Mouse (Mus musculus) neural tube, embryonic 14.5 days (tissue): ENCODE data around the gene Atp4b. TPM values are rescaled to one million over a fixed set of nuclear protein-coding genes. Genes with fewer than 3 reads are reported as not detected.

ENCODE experiments used
- ATAC-seq: fragments of 200-750 bp; cut with Nextera tagmentation; 2 replicates; pipeline ENCODE4 v1.8.0; 2017; ENCODE audit warnings: low read depth, mild to moderate bottlenecking, moderate TSS enrichment, moderate library complexity
- H3K27ac ChIP-seq: fragments of 300-500 bp; sonication (generic); 2 replicates; pipeline ENCODE4 v1.5.1; 2014; ENCODE audit warnings: low read depth, mild to moderate bottlenecking, control low read depth, low read length, moderate library complexity, mixed read lengths
- H3K27me3 ChIP-seq: fragments of 300-500 bp; sonication (generic); 2 replicates; pipeline ENCODE4 v1.6.1; 2014; ENCODE audit warnings: low read length; ENCODE audit not compliant: control insufficient read depth, insufficient read depth
- H3K36me3 ChIP-seq: fragments of 300-500 bp; sonication (generic); 2 replicates; pipeline ENCODE4 v1.6.1; 2014; ENCODE audit warnings: low read length, mixed read lengths; ENCODE audit not compliant: control insufficient read depth, insufficient read depth
- H3K4me1 ChIP-seq: fragments of 300-500 bp; sonication (generic); 2 replicates; pipeline ENCODE4 v1.6.1; 2014; ENCODE audit warnings: low read length; ENCODE audit not compliant: control insufficient read depth, insufficient read depth
- H3K4me2 ChIP-seq: fragments of 300-500 bp; sonication (generic); 2 replicates; pipeline ENCODE4 v1.6.1; 2014; ENCODE audit warnings: mild to moderate bottlenecking, low read depth, low read length, control low read depth
- H3K4me3 ChIP-seq: fragments of 300-500 bp; sonication (generic); 2 replicates; pipeline ENCODE4 v1.5.1; 2014; ENCODE audit warnings: low read depth, low read length, control low read depth, mixed read lengths
- H3K9ac ChIP-seq: fragments of 300-500 bp; sonication (generic); replicated peaks from 2 replicates; pipeline ENCODE4 v1.6.1; 2014; ENCODE audit warnings: low read depth, mild to moderate bottlenecking, control low read depth, low read length, mixed read lengths
- H3K9me3 ChIP-seq: fragments of 300-500 bp; sonication (generic); 2 replicates; pipeline ENCODE4 v1.6.1; 2016; ENCODE audit warnings: low read length; ENCODE audit not compliant: control insufficient read depth
- WGBS: fragments of 180-500 bp; shearing (Covaris S2); extraction: QIAGEN DNeasy Blood & Tissue Kit; methylation state at CpG from one replicate; pipeline ENCODE4 v1.1.7; 2014; 5-methylcytosine and 5-hydroxymethylcytosine counted together
- polyA plus RNA-seq: library from polyadenylated mRNA; unstranded; fragments of >200 nt; fragmentation: Nextera tagmentation; extraction: Ambion mirVana; gene quantifications from 2 replicates; pipeline ENCODE4 v1.2.1, GENCODE M21; 2014

Atp4b gene
- polyA plus RNA-seq, 1 experiment from 2014 or later, result not detected

DNA sequence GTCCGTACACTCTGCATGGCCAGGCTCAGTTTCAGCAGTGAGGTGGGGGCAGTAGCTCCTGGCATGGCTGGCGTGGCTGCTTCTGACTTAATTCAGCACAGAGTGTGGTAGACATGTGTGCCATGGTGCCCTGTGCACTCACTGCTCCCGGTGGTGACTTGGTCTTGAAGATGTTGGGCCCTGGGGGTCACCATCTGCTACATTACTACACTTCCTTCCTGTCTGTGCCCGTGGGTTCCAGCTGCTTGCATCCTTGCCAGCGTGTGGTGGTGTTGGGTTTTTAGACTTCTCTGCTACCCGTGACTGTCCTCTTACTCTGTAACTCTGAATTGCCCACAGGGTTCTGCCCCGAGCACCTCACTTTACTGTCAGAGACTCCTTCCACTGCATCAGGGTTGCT lies 36.4 kb downstream of the Atp4b start:
- WGBS, result 91% methylated on average over 7 of the region's 7 CpGs
- no peak for ATAC-seq
- H3K27me3 ChIP-seq, result no peaks in the 10 kb centered on the region
- no peaks in the 10 kb centered on the region for H3K9me3 ChIP-seq
- H3K4me3 ChIP-seq, result no peak overlapping the region
- H3K9ac ChIP-seq, result no peak overlapping the region
- no peak overlapping the region for H3K4me2 ChIP-seq
- no peaks in the 10 kb centered on the region for H3K4me1 ChIP-seq
- no peak overlapping the region for H3K27ac ChIP-seq
- peaks cover 62% of the 10 kb centered on the region for H3K36me3 ChIP-seq

- Histone ChIP-seq H3K9me3 (no peaks in the 10 kb centered on the region), H3K4me2 (no peak overlapping the region), H3K27ac (no peak overlapping the region), H3K4me3 (no peak overlapping the region), H3K4me1 (no peaks in the 10 kb centered on the region), H3K36me3 (peaks cover 46% of the 10 kb centered on the region), H3K9ac (no peak overlapping the region), H3K27me3 (no peaks in the 10 kb centered on the region)
- no peak for ATAC-seq
- 81% methylated on average over 10 of the region's 10 CpGs for WGBS
Observed at GRCm38 (mm10) chr8:13356681-13357080, 39.9 kb downstream of the Atp4b start.

- WGBS, result 89% methylated on average over 6 of the region's 6 CpGs
- no peak overlapping the region for H3K27ac ChIP-seq
- H3K36me3 ChIP-seq, result peaks cover 45% of the 10 kb centered on the region
- no peaks in the 10 kb centered on the region for H3K9me3 ChIP-seq
- ATAC-seq, result no peak
- no peak overlapping the region for H3K4me3 ChIP-seq
- H3K27me3 ChIP-seq, result no peaks in the 10 kb centered on the region
- H3K9ac ChIP-seq, result no peak overlapping the region
- H3K4me1 ChIP-seq, result no peaks in the 10 kb centered on the region
- H3K4me2 ChIP-seq, result no peak overlapping the region
Observed at GRCm38 (mm10) chr8:13356221-13356620, 40.4 kb downstream of the Atp4b start.

GRCm38 (mm10) chr8:13353883-13354282 lies 42.7 kb downstream of the Atp4b start:
- WGBS, result 87% methylated on average over 4 of the region's 4 CpGs
- Histone ChIP-seq H3K4me3 (no peak overlapping the region), H3K27ac (no peak overlapping the region), H3K9ac (no peak overlapping the region), H3K4me2 (no peak overlapping the region), H3K9me3 (no peaks in the 10 kb centered on the region), H3K36me3 (peaks cover 48% of the 10 kb centered on the region), H3K27me3 (no peaks in the 10 kb centered on the region), H3K4me1 (no peaks in the 10 kb centered on the region)
- ATAC-seq, result no peak

DNA sequence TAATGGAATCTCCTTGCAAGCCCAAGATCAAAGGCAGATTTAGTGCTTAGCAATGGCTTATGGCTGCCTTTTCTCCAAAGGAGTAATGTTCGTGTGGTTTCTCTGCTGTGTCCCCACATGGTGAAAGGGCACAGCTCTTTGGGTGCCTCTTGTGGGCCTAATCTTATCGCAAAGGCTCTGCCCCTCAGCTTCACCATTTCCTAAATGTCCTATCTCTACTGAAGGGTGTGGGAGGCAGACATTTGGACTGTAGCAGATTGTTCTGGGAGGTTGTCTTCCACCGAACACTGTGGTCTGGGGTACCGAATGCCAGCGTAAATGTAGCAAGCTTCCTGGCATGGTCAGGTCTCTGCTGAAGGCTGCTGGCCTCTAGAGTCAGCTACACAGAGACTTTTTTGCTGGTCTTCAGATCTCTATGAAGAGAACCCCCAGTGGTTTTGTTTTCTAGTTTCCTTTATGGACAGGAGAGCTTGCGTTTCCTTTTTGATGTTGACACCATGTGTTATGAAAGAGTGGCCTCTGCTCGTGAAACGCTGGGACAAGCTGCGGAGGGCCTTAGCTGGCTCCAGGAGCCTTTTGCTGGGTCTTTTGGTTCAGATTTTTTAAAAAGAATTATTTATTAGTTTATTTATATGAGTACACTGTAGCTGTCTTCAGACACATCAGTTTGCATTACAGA lies 43.3 kb downstream of the Atp4b start:
- Histone ChIP-seq H3K9me3 (no peaks in the 10 kb centered on the region), H3K27ac (no peak overlapping the region), H3K9ac (no peak overlapping the region), H3K4me1 (no peaks in the 10 kb centered on the region), H3K4me2 (no peak overlapping the region), H3K4me3 (no peak overlapping the region), H3K27me3 (no peaks in the 10 kb centered on the region), H3K36me3 (peaks cover 46% of the 10 kb centered on the region)
- ATAC-seq, result no peak
- 85% methylated on average over 9 of the region's 9 CpGs for WGBS

- peaks cover 46% of the 10 kb centered on the region for H3K36me3 ChIP-seq
- 94% methylated on average over 8 of the region's 8 CpGs for WGBS
- no peak overlapping the region for H3K9ac ChIP-seq
- no peak overlapping the region for H3K4me3 ChIP-seq
- no peak for ATAC-seq
- H3K27me3 ChIP-seq, result no peaks in the 10 kb centered on the region
- H3K4me2 ChIP-seq, result no peak overlapping the region
- no peaks in the 10 kb centered on the region for H3K9me3 ChIP-seq
- no peaks in the 10 kb centered on the region for H3K4me1 ChIP-seq
- no peak overlapping the region for H3K27ac ChIP-seq
Observed at GRCm38 (mm10) chr8:13352601-13353000, 44.0 kb downstream of the Atp4b start.

DNA sequence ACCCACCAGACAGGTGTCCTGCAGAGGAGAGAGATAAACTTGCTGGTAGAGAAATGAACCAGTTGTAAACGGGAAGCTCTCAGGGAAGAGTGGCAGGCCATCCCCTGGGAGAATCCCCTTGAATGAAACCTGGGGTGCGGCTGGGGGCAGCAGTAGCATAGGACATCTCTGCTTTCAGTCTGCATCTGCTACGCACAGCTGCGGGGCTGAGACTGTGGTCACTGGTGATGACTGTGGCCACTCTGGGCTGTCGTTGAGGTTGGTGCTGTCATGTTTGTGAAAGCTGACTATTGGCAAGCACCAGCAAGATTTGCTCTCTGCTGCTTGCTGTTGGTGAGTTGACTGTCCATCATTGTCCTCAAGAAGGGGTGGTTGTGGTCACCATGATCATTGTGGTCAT lies 45.0 kb downstream of the Atp4b start:
- H3K9me3 ChIP-seq, result no peaks in the 10 kb centered on the region
- H3K27ac ChIP-seq, result no peak overlapping the region
- no peak overlapping the region for H3K4me2 ChIP-seq
- H3K9ac ChIP-seq, result no peak overlapping the region
- 85% methylated on average over 5 of the region's 5 CpGs for WGBS
- H3K4me1 ChIP-seq, result no peaks in the 10 kb centered on the region
- H3K36me3 ChIP-seq, result peaks cover 42% of the 10 kb centered on the region
- no peak for ATAC-seq
- H3K27me3 ChIP-seq, result no peaks in the 10 kb centered on the region
- no peak overlapping the region for H3K4me3 ChIP-seq

DNA sequence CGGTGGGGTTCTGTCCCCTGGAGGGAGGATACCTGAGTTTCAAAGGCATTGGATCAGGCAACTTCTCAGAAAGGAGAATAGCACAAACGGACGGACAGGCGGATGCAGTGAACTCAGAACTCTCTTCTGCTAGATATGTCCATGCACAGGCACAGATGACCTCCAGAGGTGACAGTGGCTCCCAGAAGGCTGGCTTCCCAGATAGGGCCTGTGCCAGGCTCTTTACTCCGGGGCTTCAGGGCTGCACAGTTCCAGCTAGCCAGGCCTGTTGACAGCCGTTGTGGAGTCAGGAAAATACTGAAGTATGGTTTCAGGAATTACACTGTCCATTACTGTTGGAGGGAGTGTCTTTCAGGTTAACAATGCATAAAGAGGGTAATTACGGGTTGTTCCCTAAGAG lies 46.6 kb downstream of the Atp4b start:
- Histone ChIP-seq H3K36me3 (peaks cover 47% of the 10 kb centered on the region), H3K4me3 (no peak overlapping the region), H3K9ac (no peak overlapping the region), H3K9me3 (no peaks in the 10 kb centered on the region), H3K4me2 (no peak overlapping the region), H3K4me1 (no peaks in the 10 kb centered on the region), H3K27ac (no peak overlapping the region), H3K27me3 (no peaks in the 10 kb centered on the region)
- 88% methylated on average over 7 of the region's 7 CpGs for WGBS
- ATAC-seq, result no peak

- ATAC-seq, result no peak
- peaks cover 30% of the 10 kb centered on the region for H3K36me3 ChIP-seq
- H3K27ac ChIP-seq, result no peak overlapping the region
- no peak overlapping the region for H3K4me3 ChIP-seq
- 0 out of 2 replicates have a peak, but pooled peaks cover 3% of the 10 kb centered on the region for H3K27me3 ChIP-seq
- 92% methylated on average over 4 of the region's 4 CpGs for WGBS
- H3K4me1 ChIP-seq, result peaks cover 8% of the 10 kb centered on the region; the same call in 1 of the 2 replicates
- no peak overlapping the region for H3K4me2 ChIP-seq
- H3K9me3 ChIP-seq, result no peaks in the 10 kb centered on the region
- no peak overlapping the region for H3K9ac ChIP-seq
Observed at GRCm38 (mm10) chr8:13343134-13343533, 53.5 kb downstream of the Atp4b start.
